Mouse (Mus musculus): ENCODE results near the gene Fap. TPM values are rescaled to one million over a fixed set of nuclear protein-coding genes. Genes with fewer than 3 reads are reported as not detected.

The Fap gene
- polyA plus RNA-seq, 1 experiment from 2014 or later: 26.5 TPM

- Histone ChIP-seq H3K36me3 (no peaks in the 10 kb centered on the region), H3K4me3 (no peak overlapping the region), H3K4me1 (no peaks in the 10 kb centered on the region), H3K9ac (no peak overlapping the region), H3K9me3 (no peaks in the 10 kb centered on the region), H3K27ac (no peak overlapping the region), H3K27me3 (no peaks in the 10 kb centered on the region), H3K4me2 (no peak overlapping the region)
- ATAC-seq (ENCODE audit: insufficient number of reproducible peaks, low FRiP score, low TSS enrichment, low read depth): no peak
- 84% methylated on average over 3 of the region's 3 CpGs for WGBS
Measured at GRCm38 (mm10) chr2:62484906-62485305, 89.0 kb downstream of the Fap start.

- no peak within 1 kb of the TSS for H3K27ac ChIP-seq
- H3K4me2 ChIP-seq: no peak within 1 kb of the TSS
- H3K9ac ChIP-seq: no peak within 1 kb of the TSS
- H3K27me3 ChIP-seq: no peaks in the 10 kb centered on the region
- H3K36me3 ChIP-seq: no peaks in the 10 kb centered on the region
- WGBS: 90% methylated on average over 9 of the region's 9 CpGs
- H3K4me1 ChIP-seq: no peaks in the 10 kb centered on the region
- no peak within 1 kb of the TSS for H3K4me3 ChIP-seq
- H3K9me3 ChIP-seq: no peaks in the 10 kb centered on the region
- ATAC-seq (ENCODE audit: insufficient number of reproducible peaks, low FRiP score, low TSS enrichment, low read depth): no peak
Measured at GRCm38 (mm10) chr2:62483550-62483949, 90.3 kb downstream of the Fap start, which contains the start of gene Gcg. TSS of gene Gcg (minus strand) at chr2:62483650.

- Histone ChIP-seq H3K4me1 (no peaks in the 10 kb centered on the region), H3K9ac (no peak overlapping the region), H3K27me3 (no peaks in the 10 kb centered on the region), H3K4me3 (no peak overlapping the region), H3K27ac (no peak overlapping the region), H3K9me3 (no peaks in the 10 kb centered on the region), H3K4me2 (no peak overlapping the region), H3K36me3 (no peaks in the 10 kb centered on the region)
- no peak for ATAC-seq (ENCODE audit: insufficient number of reproducible peaks, low FRiP score, low TSS enrichment, low read depth)
- WGBS: 59% methylated on average over 9 of the region's 9 CpGs
Measured at GRCm38 (mm10) chr2:62480285-62481198, 93.3 kb downstream of the Fap start.

- no peak overlapping the region for H3K9ac ChIP-seq
- ATAC-seq (ENCODE audit: insufficient number of reproducible peaks, low FRiP score, low TSS enrichment, low read depth): no peak
- H3K9me3 ChIP-seq: no peaks in the 10 kb centered on the region
- 82% methylated on average over 9 of the region's 9 CpGs for WGBS
- no peak overlapping the region for H3K4me2 ChIP-seq
- H3K4me3 ChIP-seq: no peak overlapping the region
- H3K27me3 ChIP-seq: no peaks in the 10 kb centered on the region
- H3K36me3 ChIP-seq: no peaks in the 10 kb centered on the region
- no peak overlapping the region for H3K27ac ChIP-seq
- H3K4me1 ChIP-seq: no peaks in the 10 kb centered on the region
Measured at GRCm38 (mm10) chr2:62469551-62469950, 104.3 kb downstream of the Fap start.

GRCm38 (mm10) chr2:62463287-62463686, 110.6 kb downstream of the Fap start:
- H3K4me3 ChIP-seq: no peak overlapping the region
- no peaks in the 10 kb centered on the region for H3K9me3 ChIP-seq
- no peak overlapping the region for H3K4me2 ChIP-seq
- no peak for ATAC-seq (ENCODE audit: insufficient number of reproducible peaks, low FRiP score, low TSS enrichment, low read depth)
- H3K27me3 ChIP-seq: no peaks in the 10 kb centered on the region
- no peak overlapping the region for H3K27ac ChIP-seq
- no peaks in the 10 kb centered on the region for H3K4me1 ChIP-seq
- H3K36me3 ChIP-seq: no peaks in the 10 kb centered on the region
- H3K9ac ChIP-seq: no peak overlapping the region
- WGBS: 84% methylated on average over 2 of the region's 2 CpGs

- Histone ChIP-seq H3K4me3 (no peak overlapping the region), H3K27me3 (no peaks in the 10 kb centered on the region), H3K36me3 (no peaks in the 10 kb centered on the region), H3K9me3 (no peaks in the 10 kb centered on the region), H3K9ac (no peak overlapping the region), H3K4me2 (no peak overlapping the region), H3K27ac (no peak overlapping the region), H3K4me1 (no peaks in the 10 kb centered on the region)
- WGBS: 52% methylated on average over 2 of the region's 2 CpGs
- ATAC-seq (ENCODE audit: insufficient number of reproducible peaks, low FRiP score, low TSS enrichment, low read depth): no peak
Measured at GRCm38 (mm10) chr2:62462174-62462573, 111.7 kb downstream of the Fap start.

- Histone ChIP-seq H3K4me2 (no peak overlapping the region), H3K4me1 (no peaks in the 10 kb centered on the region), H3K9ac (no peak overlapping the region), H3K27ac (no peak overlapping the region), H3K9me3 (no peaks in the 10 kb centered on the region), H3K36me3 (no peaks in the 10 kb centered on the region), H3K27me3 (no peaks in the 10 kb centered on the region), H3K4me3 (no peak overlapping the region)
- WGBS: 83% methylated on average over 12 of the region's 12 CpGs
- ATAC-seq (ENCODE audit: insufficient number of reproducible peaks, low FRiP score, low TSS enrichment, low read depth): no peak
Measured at GRCm38 (mm10) chr2:62460815-62461450, 112.9 kb downstream of the Fap start.

- no peaks in the 10 kb centered on the region for H3K27me3 ChIP-seq
- no peak overlapping the region for H3K4me3 ChIP-seq
- WGBS: 51% methylated on average over 7 of the region's 7 CpGs
- H3K27ac ChIP-seq: no peak overlapping the region
- ATAC-seq (ENCODE audit: insufficient number of reproducible peaks, low FRiP score, low TSS enrichment, low read depth): no peak
- H3K36me3 ChIP-seq: no peaks in the 10 kb centered on the region
- H3K4me1 ChIP-seq: no peaks in the 10 kb centered on the region
- H3K9ac ChIP-seq: no peak overlapping the region
- H3K4me2 ChIP-seq: no peak overlapping the region
- H3K9me3 ChIP-seq: no peaks in the 10 kb centered on the region
Measured at GRCm38 (mm10) chr2:62460231-62460710, 113.6 kb downstream of the Fap start.

GRCm38 (mm10) chr2:62459241-62460174, 114.4 kb downstream of the Fap start:
- Histone ChIP-seq H3K9me3 (no peaks in the 10 kb centered on the region), H3K9ac (no peak overlapping the region), H3K4me3 (no peak overlapping the region), H3K4me2 (no peak overlapping the region), H3K27me3 (no peaks in the 10 kb centered on the region), H3K4me1 (no peaks in the 10 kb centered on the region), H3K27ac (no peak overlapping the region), H3K36me3 (no peaks in the 10 kb centered on the region)
- WGBS: 42% methylated on average over 18 of the region's 18 CpGs
- ATAC-seq (ENCODE audit: insufficient number of reproducible peaks, low FRiP score, low TSS enrichment, low read depth): no peak

- Histone ChIP-seq H3K36me3 (no peaks in the 10 kb centered on the region), H3K27ac (no peak overlapping the region), H3K9ac (no peak overlapping the region), H3K4me3 (no peak overlapping the region), H3K4me2 (no peak overlapping the region), H3K27me3 (no peaks in the 10 kb centered on the region), H3K4me1 (no peaks in the 10 kb centered on the region), H3K9me3 (no peaks in the 10 kb centered on the region)
- 38% methylated on average over 9 of the region's 9 CpGs for WGBS
- no peak for ATAC-seq (ENCODE audit: insufficient number of reproducible peaks, low FRiP score, low TSS enrichment, low read depth)
Measured at GRCm38 (mm10) chr2:62458070-62458469, 115.8 kb downstream of the Fap start.

GRCm38 (mm10) chr2:62454991-62455390, 118.9 kb downstream of the Fap start:
- no peak overlapping the region for H3K4me3 ChIP-seq
- no peaks in the 10 kb centered on the region for H3K9me3 ChIP-seq
- no peak for ATAC-seq (ENCODE audit: insufficient number of reproducible peaks, low FRiP score, low TSS enrichment, low read depth)
- H3K36me3 ChIP-seq: no peaks in the 10 kb centered on the region
- no peak overlapping the region for H3K27ac ChIP-seq
- no peak overlapping the region for H3K4me2 ChIP-seq
- WGBS: 79% methylated on average over 11 of the region's 11 CpGs
- no peaks in the 10 kb centered on the region for H3K27me3 ChIP-seq
- H3K9ac ChIP-seq: no peak overlapping the region
- H3K4me1 ChIP-seq: no peaks in the 10 kb centered on the region
